Mouse (Mus musculus) testis, postnatal 14 days (tissue): ENCODE measurements around the gene Usp45.
"Not testable (repeated sequence)": the region's sequence is repeated elsewhere in the genome, so short reads cannot be mapped to it uniquely, and the experiment has no call there.

Experiments used
- DNase-seq: peaks from one replicate; pipeline ENCODE4 v3.0.0; 2021; ENCODE audit warnings: low spot score

Gene Usp45

DNA sequence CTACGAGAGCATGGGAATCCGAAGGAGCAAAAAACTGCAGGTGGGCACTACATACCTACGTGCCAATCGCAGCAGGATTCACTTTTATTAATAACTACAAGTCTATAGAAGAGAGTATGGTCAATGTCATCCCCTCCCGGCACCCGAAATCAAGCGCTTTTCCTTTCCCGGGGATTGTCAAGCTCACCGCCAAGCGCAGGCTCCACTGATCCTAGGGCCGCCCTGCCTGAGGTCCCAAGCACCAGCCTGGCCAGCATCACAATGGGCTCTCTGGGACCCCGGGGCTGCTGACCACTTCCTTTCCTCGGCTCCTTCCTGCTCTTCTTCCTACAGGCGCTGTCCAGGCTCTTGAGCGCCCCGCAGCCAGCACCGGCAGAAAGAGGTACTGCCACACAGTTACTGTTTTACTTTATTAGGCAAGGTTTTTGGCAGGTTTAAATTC lies at the start of gene Usp45, which contains the start of gene Tstd3:
Gene Usp45, plus strand, starts transcription at position 294 of the 442 bp plus-strand sequence.
Gene Tstd3, minus strand, starts transcription at position 350 of the 442 bp plus-strand sequence.
- DNase-seq, result peak; percentile 73

DNA sequence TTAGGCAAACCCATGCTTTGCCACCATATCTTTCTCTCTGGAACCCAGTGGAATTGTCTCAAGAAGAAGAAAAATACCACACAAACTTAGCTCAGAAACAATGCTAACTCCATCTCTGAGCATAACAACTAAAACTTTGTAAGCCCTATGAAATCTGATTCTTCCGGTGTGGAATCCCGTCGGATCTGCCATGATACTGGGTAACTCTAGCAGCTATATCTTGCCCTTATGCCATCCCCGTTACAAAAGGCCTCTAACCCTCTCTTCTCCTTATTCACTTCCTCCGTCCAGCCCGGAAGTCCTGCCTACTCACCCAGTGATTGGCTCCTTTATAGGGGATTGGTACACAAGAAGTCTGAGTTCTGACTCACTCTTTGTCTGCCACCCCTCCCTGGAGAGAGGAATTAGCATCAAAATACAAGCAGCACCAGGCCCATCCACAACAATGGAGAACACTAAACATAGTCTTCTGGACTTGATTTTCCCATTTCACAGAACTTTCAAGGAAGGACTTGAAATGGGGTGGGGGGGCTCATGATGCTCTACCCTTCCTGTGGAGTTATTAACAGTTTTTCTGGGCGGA lies 44.1 kb upstream of the Usp45 start:
- no peak for DNase-seq

DNA sequence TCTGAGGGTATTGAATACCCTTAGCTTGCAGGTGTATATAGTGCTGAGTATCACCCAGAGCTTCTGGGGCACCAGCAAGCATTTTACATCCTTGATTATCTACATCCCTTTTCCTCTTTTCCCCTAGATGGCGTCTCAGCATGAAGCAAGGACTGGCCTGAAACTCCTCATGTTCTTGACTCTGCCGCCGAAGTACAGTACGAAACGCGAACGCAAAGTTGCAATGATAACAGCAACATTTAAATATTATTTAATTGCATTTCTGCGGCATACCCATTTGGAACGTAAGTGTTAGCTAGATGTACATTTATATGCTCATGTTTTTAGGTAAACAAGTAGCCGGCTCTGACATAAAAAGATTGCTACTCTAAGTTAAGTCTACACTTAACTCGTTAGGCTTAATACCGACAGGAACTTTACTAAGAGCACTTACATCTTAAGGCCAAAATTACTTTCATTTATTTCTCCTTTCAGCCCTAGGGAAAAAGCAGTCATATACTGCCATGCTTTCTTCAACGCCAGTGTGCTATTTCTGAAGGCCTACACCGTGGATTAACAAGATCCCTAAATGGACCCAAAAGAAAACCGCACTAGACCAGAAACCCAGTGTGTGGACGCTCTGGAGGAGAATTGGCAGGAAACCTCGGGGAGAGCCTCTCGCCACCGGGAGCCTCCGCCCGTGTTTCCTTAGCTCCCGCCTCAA lies 39.9 kb upstream of the Usp45 start:
- DNase-seq, result peak; percentile 23

DNA sequence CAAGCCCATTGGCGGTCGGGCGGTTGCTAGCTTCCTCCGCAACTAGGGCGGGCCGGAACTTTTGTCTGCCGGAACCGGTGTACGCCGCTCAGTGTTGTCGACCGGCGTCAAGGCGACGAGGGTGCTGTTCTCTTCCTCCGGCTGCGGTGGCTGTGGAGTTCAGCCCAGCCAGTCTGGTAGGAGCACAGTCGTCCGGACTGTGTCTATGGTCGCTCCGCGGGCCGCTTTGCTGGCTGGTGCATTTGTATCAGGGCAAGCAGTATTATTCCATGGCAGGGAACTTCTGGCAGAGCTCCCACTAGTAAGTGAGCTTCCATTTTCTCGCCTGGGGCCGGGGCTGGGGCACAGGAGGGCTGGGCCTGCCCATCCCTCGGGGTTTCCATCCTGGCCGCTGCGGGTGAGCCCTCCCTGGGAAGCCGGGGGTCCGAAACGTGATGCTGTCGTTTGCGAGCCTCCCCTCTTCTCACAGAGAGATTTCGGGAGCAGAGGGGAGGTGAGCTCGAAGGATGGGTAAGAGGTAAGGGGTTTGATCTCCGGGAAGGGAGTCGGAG lies 39.3 kb upstream of the Usp45 start, which contains the start of gene Ccnc:
Gene Ccnc, plus strand, starts transcription at position 87 of the 551 bp plus-strand sequence.
- DNase-seq, result peak; percentile 92

DNA sequence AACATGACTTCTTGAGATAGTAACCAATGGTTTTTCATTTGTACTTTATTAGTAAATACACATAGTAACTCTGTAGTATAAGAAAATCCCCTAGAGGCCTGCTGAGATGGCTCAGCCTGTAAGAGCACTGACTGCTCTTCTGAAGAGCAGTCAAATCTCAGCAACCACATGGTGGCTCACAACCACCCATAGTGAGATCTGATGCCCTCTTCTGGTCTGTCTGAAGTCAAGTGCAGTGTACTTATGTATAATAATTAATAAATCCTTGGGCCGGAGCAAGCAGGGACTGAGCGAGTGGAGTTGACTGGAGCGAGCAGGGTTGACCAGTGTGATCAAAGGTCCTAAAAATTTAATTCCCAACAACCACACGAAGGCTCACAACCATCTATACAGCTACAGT lies 27.8 kb upstream of the Usp45 start:
- DNase-seq, result no peak

GRCm38 (mm10) chr4:21744142-21744541 lies 22.8 kb upstream of the Usp45 start:
- DNase-seq, result not testable (repeated sequence)

DNA sequence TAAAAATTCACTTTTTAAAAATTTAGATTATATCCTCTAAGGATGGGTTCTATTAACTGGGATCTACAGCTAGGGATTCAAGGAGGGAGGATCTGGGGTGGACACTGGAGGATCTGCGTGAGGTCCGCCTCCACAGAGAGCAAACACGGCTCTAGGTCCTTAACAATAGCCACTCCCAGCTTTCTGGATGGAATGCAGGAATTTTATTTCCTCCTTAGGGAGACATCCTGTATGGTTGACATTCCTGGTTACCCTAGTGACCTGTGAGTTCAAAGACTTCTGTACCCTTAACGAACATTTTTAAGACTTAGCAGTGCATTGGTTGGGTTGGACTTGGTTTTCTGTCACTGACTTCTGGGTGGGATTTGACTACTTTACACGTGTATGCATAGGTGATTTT lies 21.2 kb upstream of the Usp45 start:
- DNase-seq, result no peak

DNA sequence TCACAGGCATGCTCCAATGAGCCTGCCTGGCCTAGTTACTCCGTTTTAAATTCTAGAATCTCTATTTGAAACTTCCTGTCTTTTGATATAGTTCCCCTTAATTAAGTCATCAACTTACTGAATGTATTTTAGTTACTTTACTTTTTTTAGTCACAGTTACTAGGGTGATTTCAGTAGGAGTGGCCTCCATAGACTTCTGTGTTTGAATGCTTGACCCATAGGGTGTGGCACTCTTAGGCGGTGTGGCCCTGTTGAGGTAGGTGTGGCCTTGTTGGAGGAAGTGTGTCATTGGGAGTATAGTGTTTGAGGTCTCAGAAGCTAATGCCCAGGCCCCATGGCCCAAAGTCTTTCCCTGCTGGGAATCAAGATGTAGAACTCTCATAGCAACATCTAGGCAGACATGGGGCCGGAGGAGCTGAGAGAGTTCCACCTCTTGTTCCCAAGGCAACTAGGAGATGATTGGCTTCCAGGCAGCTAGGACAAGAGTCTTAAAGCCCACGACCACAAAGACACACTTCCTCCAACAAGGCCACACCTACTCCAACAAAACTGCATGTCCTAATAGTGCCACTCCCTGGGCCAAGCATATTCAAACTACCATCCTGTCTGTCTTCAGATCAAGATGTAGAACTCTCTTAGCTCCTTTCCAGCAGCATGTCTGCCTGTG lies 11.7 kb upstream of the Usp45 start:
- no peak for DNase-seq

DNA sequence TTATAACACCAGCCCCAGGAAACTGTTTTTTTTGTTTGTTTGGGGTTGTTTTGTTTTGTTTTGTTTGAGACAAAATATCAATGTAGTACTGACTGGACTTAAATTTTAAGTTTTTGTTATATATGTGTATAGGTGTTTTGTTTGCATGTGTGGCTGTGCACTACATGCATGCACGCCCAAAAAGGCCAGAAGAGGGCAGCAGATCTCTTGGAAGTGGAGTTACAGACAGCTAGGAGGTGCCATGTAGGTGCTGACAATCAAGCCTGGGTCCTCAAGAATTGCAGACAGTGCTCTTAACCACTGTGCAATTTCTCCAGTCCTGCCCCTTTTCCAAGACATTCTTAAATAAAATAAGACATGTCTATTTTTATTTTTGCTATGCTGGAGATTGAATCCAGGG lies 8.1 kb upstream of the Usp45 start:
- DNase-seq, result no peak

DNA sequence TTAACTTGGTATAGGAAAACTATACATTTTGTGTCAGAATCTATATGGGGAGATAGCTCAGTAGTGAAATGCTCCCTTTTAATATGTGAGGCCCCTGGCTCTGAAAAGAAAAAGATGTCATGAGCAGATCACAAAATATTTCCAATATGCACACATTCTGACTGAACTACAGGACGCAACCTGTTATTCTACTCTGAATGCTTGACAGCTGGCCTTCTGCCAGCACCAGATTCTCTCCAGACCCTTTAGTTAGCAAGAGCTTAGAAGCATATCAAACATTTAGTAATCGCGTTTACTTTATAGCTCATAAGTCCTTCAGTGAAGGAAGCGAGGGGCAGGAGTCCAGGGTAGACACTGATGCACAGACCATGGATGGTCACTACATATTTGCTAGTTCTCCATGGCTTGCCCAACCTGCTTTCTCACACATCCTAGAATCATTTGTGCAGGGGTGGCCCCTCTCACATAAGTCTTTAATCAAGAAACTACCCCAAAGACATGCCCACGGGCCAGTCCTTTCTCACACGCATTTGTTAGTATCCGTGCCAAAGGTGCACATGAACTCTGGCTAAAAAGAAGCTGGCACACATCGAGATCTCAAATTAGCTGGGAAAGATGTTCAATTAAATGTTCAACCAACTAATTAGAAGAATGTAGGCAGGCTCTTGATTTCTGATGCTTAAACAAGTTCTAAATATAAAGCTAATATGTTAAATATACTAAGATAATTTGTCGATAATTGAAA lies 5.4 kb upstream of the Usp45 start:
- no peak for DNase-seq

DNA sequence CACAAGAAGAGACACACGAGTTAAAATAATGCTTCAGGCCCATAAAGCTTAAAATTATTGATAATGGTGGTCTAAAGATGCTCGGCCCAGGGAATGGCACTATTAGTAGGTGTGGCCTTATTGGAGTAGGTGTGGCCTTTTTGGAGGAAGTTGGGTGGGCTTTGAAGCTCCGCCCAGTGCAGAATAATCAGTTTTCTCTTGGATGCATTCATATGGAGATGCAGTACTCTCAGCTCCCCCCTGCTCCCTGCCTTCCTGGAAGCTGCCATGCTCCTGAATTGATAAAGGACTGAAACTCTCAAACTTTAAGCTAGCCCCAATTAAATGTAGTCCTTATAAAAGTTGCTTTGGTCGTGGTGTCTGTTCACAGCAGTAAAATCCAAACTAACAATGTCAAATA lies 3.1 kb upstream of the Usp45 start:
- no peak for DNase-seq

GRCm38 (mm10) chr4:21766171-21766862 lies 639 bp upstream of the Usp45 start:
- DNase-seq, result no peak

GRCm38 (mm10) chr4:21771064-21771463 lies 4.1 kb downstream of the Usp45 start:
- DNase-seq, result no peak

DNA sequence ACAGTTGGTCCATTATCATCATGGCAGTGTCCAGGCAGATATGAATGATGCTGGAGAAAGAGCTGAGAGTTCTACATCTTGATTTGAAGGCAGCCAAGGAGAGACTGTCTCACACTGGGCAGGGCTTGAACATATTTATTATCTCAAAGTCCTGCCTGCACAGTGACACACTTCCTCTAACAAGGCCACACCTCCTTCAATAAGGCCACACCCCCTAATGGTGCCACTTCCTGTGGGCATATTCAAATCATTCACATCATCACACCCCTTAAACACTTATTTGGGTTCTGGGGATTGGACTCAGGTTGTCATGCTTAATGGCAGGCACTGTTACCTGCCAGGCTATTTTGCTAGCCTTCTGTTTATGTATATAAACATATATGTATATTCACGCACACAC lies 5.3 kb downstream of the Usp45 start:
- no peak for DNase-seq

DNA sequence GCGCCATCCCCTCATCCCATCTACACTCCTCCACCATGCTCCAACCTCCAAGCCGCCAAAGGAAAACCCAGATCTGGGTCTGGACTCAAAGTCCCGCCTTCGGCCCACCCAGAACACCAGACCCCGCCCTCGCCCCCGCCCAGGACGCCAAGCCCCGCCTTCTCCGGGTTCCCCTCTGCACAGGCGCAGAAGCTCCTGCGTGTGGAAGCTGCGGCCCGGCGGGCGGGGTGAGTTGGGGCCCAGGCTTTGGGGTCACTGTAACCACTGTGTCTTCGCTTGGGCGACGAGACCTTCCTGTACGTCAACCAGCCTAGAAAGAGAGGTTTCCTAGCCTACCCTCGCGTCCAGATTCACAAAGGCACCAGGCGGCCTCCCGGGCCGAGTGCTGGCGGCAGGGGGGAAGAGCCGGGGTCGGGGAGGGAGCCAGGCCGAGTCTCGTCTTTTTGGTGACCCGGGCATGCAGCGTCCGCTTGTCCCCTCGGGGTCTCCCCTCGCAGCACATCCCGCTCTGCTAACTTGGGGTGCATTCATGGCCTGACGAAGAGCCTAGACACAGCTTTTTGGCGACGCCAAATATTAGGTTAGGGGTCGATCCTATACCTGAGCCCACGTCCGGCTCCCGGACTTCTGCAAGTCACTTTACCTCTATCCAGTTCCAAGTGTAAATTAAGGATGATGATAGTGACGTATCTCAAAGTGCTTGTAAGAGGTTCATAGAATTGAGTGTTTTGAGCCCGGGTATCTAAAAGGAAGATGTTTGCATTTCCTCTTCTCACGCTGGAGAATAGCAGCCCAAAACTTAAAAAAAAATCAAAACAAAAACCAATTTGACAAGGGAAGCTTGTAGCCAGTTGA lies 9.4 kb downstream of the Usp45 start:
- peak; percentile 89 for DNase-seq

DNA sequence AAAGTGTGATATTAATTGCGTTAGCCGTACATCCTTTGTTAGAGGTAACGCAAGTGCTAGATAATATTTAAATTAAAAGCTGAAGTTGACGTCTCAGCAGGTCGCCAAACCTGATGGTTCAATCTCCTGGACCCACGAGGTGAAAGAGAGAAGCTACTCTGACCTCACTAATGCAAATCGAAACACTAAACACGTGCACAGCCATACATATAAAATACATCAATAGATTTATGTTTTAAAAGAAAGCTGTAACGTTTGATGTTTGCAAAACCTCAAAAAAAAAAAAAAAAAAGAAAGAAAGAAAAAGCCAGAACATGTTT lies 9.9 kb downstream of the Usp45 start:
- DNase-seq, result no peak

DNA sequence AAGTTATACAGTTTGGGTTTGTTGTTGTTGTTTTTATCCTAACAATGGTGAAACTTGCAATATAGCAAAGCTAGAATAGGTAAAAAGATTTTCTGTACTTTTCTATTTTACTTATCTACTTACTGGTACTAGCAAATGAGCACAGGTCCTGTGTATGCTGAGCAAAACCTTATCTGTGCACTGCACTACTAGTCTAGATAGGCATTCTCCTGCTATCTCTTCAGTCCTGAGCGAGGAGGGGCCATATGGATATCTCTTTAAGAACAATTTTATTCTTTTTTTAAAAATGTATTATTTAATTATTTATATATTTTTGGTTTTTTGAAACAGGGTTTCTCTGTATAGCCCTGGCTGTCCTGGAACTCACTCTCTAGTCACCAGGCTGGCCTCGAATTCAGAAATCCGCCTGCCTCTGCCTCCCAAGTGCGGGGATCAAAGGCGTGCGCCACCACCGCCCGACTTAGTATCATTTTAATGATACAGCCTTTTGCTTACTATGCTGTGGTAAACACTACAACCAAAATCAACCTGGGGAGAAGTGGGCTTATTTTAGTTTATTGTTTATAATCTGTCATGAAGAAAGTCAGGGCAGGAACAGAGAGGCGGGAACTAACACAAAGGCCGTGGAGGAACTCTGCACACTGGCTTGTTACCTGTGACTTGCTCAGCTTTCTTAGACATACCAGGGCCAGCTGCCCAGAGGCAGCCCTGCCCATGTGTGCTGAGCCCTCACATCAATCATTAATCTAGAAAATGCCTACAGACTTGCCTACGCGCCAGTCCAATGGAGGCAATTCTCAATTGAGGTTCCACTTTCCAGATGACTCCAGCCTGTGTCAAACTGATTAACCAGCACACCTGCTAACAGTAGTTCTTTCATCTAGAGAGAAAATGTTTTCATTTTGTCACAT lies 14.1 kb downstream of the Usp45 start:
- no peak for DNase-seq

DNA sequence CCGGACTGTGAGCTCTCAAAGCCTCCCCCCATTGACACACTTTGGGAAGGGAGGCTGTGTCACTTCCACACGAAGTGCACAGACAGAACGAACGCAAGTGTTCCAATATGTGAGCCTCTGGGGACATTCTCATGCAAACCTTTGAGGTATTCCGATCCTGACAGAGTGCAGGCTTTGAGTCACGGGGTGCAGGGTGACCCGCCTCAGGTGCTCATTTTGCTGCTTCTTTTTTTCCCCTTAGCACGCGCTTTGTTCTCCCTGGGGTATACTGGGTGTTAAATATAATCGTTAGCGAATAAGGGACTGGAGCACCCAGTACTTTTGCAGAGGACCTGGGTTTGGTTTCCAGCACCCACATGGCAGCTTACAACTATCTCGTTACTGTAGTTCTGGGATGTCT lies 19.3 kb downstream of the Usp45 start:
- no peak for DNase-seq

DNA sequence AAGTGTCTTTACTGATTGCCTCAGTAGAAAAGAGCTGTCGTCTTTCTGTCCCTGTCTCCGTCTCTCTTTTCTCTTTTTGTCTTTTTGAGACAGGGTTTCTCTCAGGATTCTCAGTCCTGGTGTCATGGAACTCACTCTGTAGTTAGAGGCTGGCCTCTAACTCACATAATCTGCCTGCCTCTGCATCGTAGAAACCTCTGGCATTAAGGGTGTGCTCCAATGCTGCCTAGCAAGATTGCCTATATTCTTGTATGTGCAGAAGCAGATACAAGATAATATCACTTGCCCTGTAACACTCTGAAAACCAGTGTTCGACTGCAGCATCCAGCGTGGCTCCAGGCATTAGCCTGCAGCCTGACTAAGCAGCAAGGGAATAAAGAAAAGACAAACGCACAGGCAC lies 21.9 kb downstream of the Usp45 start:
- no peak for DNase-seq

DNA sequence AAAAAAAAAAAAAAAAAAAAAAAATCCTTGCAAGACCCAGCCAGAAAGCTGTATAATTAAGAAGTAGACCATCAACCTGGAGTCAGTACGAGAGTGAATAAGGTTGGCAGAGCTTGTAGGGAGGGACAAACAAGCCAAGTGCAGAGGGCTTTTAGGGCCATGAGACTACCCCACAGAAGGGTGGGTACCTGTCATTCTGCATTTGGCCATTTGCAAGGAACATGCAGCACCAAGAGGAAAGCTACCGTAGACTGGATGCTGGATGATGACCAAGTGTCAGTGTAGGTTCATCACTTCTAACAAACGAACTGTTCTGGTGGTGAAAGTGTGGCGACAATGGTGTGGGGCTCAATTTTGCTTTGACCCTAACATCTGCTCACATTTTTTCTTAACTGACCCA lies 22.9 kb downstream of the Usp45 start:
- DNase-seq, result no peak
